ENCODE assay signal across 13 mouse cellular contexts in genomic region chr16:93152765-93153489, GRCm38 (mm10).
DNase-seq lines count a peak whose midpoint lies in the region; ATAC-seq and TF ChIP-seq lines count a peak whose summit lies in the region.
"Had no signal": no experiment of that assay in that cellular context is flagged by ENCODE, and none has a peak within 500 bp of the region (broad histone marks: within the 10 kb centered on the region; RNA-seq: fewer than 3 reads in every experiment).

No protein-coding gene starts in this region.

- H3K27ac ChIP-seq in forebrain, embryonic 14.5 days (ENCODE audit: low read depth, low read length): no peak overlapping the region
- H3K27ac ChIP-seq in forebrain, postnatal 0 days (ENCODE audit: low read depth, low read length): no peak overlapping the region
- peak overlapping the region; percentile 99 for H3K27ac ChIP-seq in MEL (ENCODE audit: control insufficient read depth, low read depth, low read length)
- H3K27ac ChIP-seq: forebrain, embryonic 15.5 days had no signal

- no peak overlapping the region for H3K4me2 ChIP-seq in forebrain, embryonic 14.5 days (ENCODE audit: low read length)
- no peak overlapping the region for H3K4me2 ChIP-seq in forebrain, postnatal 0 days (ENCODE audit: low read depth)
- H3K4me2 ChIP-seq: forebrain, embryonic 15.5 days had no signal

- no peaks in the 10 kb centered on the region for H3K4me1 ChIP-seq in forebrain, embryonic 14.5 days (ENCODE audit: control insufficient read depth, insufficient read depth, low read length)
- H3K4me1 ChIP-seq in forebrain, postnatal 0 days (ENCODE audit: insufficient read depth): no peaks in the 10 kb centered on the region
- peaks cover 29 to 50% of the 10 kb centered on the region in 2 experiments for H3K4me1 ChIP-seq in MEL (ENCODE audit: control insufficient read depth in 1 of 2, insufficient read depth in 2 of 2, low read length in 2 of 2)

- no peak overlapping the region for H3K4me3 ChIP-seq in forebrain, embryonic 14.5 days (ENCODE audit: low read depth, low read length)
- no peak overlapping the region for H3K4me3 ChIP-seq in forebrain, postnatal 0 days (ENCODE audit: low read depth, low read length)
- H3K4me3 ChIP-seq in MEL (ENCODE audit: control insufficient read depth in 1 of 2, insufficient read depth in 1 of 2, low read depth in 2 of 2, low read length in 2 of 2): peak overlapping the region; percentile 14 to 25; a peak in 3 of 4 replicates
- H3K4me3 ChIP-seq: forebrain, embryonic 15.5 days had no signal

- no peaks in the 10 kb centered on the region for H3K79me2 ChIP-seq in MEL (ENCODE audit: control insufficient read depth, insufficient read depth, low read length, poor library complexity)

- H3K9me3 ChIP-seq in forebrain, embryonic 14.5 days (replicated peaks; ENCODE audit: control insufficient read depth, low read length): no peaks in the 10 kb centered on the region
- no peaks in the 10 kb centered on the region for H3K9me3 ChIP-seq in forebrain, postnatal 0 days (ENCODE audit: low read length)
- no peaks in the 10 kb centered on the region for H3K9me3 ChIP-seq in MEL (replicated peaks; ENCODE audit: insufficient read depth, low read length)
- H3K9me3 ChIP-seq: forebrain, embryonic 15.5 days had no signal

- peak; percentile 37 to 73; a peak in 3 of 4 replicates for TF ChIP-seq POLR2A in MEL (IDR thresholded peaks at IDR 0.05; ENCODE audit: control insufficient read depth in 1 of 2, insufficient read depth in 1 of 2, low read depth in 1 of 2, low read length in 2 of 2, poor library complexity in 1 of 2)

- no peaks in the 10 kb centered on the region for H3K27me3 ChIP-seq in forebrain, embryonic 14.5 days (replicated peaks; ENCODE audit: control insufficient read depth, insufficient read depth, low read length)
- H3K27me3 ChIP-seq in forebrain, postnatal 0 days (ENCODE audit: insufficient read depth, low read length): no peaks in the 10 kb centered on the region
- no peaks in the 10 kb centered on the region for H3K27me3 ChIP-seq in MEL (ENCODE audit: control insufficient read depth in 1 of 2, insufficient read depth in 2 of 2, low read length in 2 of 2)
- H3K27me3 ChIP-seq: forebrain, embryonic 15.5 days had no signal

- TF ChIP-seq EP300 in MEL (IDR thresholded peaks at IDR 0.05; ENCODE audit: low read depth in 1 of 2, low read length in 2 of 2): peak; percentile 99 to 100

- 0 out of 2 replicates have a peak overlapping the region, but pooled peaks have one; percentile 1 for H3K9ac ChIP-seq in forebrain, embryonic 14.5 days (ENCODE audit: low read length)
- no peak overlapping the region for H3K9ac ChIP-seq in forebrain, postnatal 0 days
- H3K9ac ChIP-seq in MEL (ENCODE audit: control insufficient read depth, low read depth, low read length, poor library complexity, severe bottlenecking): peak overlapping the region; percentile 79
- H3K9ac ChIP-seq: forebrain, embryonic 15.5 days had no signal

- peak; percentile 20 for DNase-seq in forebrain, embryonic 14.5 days (ENCODE audit: low spot score)
- no peak for DNase-seq in forebrain, postnatal 0 days
- peak; percentile 97 for DNase-seq in MEL (ENCODE audit: low read depth, low spot score)
- DNase-seq in cerebellum, postnatal 36 days: no peak
- DNase-seq in cerebellum, adult 9-11 months: no peak
- DNase-seq in kidney, postnatal 25 days: no peak
- DNase-seq: adrenal gland, postnatal 25 days; kidney, adult 9 months; spleen, adult 18-20 months had no signal

- TF ChIP-seq CTCF in forebrain, postnatal 0 days (IDR thresholded peaks at IDR 0.05; ENCODE audit: low read depth): no peak
- TF ChIP-seq CTCF in MEL (IDR thresholded peaks at IDR 0.05 in 2 of 3, conservative IDR thresholded peaks at IDR 0.05 in 1 of 3; ENCODE audit: control insufficient read depth in 1 of 3, insufficient read depth in 1 of 3, low read depth in 2 of 3, low read length in 3 of 3, poor library complexity in 1 of 3, severe bottlenecking in 1 of 3): no peak

- H3K36me3 ChIP-seq in forebrain, embryonic 14.5 days (ENCODE audit: control insufficient read depth, insufficient read depth, low read length): no peaks in the 10 kb centered on the region
- no peaks in the 10 kb centered on the region for H3K36me3 ChIP-seq in forebrain, postnatal 0 days (ENCODE audit: insufficient read depth)
- peaks cover 0 to 54% of the 10 kb centered on the region in 2 experiments; a peak in 2 of 4 replicates for H3K36me3 ChIP-seq in MEL (ENCODE audit: control insufficient read depth in 1 of 2, insufficient read depth in 2 of 2, low read length in 2 of 2)
- H3K36me3 ChIP-seq: forebrain, embryonic 15.5 days had no signal

- 58% methylated on average over 14 of the region's 14 CpGs for WGBS in forebrain, embryonic 14.5 days
- 51% methylated on average over 14 of the region's 14 CpGs for WGBS in forebrain, postnatal 0 days

- ATAC-seq in forebrain, embryonic 14.5 days: no peak
- ATAC-seq in forebrain, postnatal 0 days: no peak
- peak; percentile 81 for ATAC-seq in granulocyte monocyte progenitor cell, adult 5-6 weeks (replicated peaks; ENCODE audit: poor library complexity, severe bottlenecking)
- ATAC-seq in megakaryocyte progenitor cell, adult 5-6 weeks (replicated peaks; ENCODE audit: poor library complexity): peak; percentile 83
- ATAC-seq: forebrain, embryonic 15.5 days; midbrain, embryonic 16.5 days had no signal

- no peak; the same call in 1 of the 2 replicates for TF ChIP-seq RAD21 in MEL (IDR thresholded peaks at IDR 0.05; ENCODE audit: low read depth, low read length)

TF ChIP-seq in MEL, 35 proteins besides CTCF, POLR2A, EP300 and RAD21:
- peak; percentile 97 for TF ChIP-seq ETS1 (IDR thresholded peaks at IDR 0.05; ENCODE audit: low read depth, low read length)
- TF ChIP-seq ZMIZ1 (IDR thresholded peaks at IDR 0.05; ENCODE audit: low read depth, low read length): peak; percentile 27; the same call in 1 of the 2 replicates
- 0 out of 2 replicates have a peak, but pooled peaks have one; percentile 39 for TF ChIP-seq HCFC1 (IDR thresholded peaks at IDR 0.05; ENCODE audit: low read depth, low read length)
- peak; percentile 87 for TF ChIP-seq USF1 (IDR thresholded peaks at IDR 0.05; ENCODE audit: low read depth, low read length)
- TF ChIP-seq POLR2AphosphoS2 (IDR thresholded peaks at IDR 0.05; ENCODE audit: low read length): peak; percentile 56; the same call in 1 of the 2 replicates
- peak; percentile 75 for TF ChIP-seq MXI1 (IDR thresholded peaks at IDR 0.05; ENCODE audit: low read depth, low read length)
- peak; percentile 99 for TF ChIP-seq SIN3A (IDR thresholded peaks at IDR 0.05; ENCODE audit: low read length)
- TF ChIP-seq MAZ (IDR thresholded peaks at IDR 0.05; ENCODE audit: low read depth, low read length): no peak; the same call in 1 of the 2 replicates
- peak; percentile 73 for TF ChIP-seq TAL1 (IDR thresholded peaks at IDR 0.05; ENCODE audit: low read length)
- TF ChIP-seq MYC (IDR thresholded peaks at IDR 0.05; ENCODE audit: low read depth, low read length): peak; percentile 100
- TF ChIP-seq SMC3 (IDR thresholded peaks at IDR 0.05; ENCODE audit: low read depth, low read length): no peak; the same call in 1 of the 2 replicates
- no peak for TF ChIP-seq POLR2AphosphoS5 (IDR thresholded peaks at IDR 0.05; ENCODE audit: borderline replicate concordance, low read depth, low read length)
- TF ChIP-seq CHD2 (IDR thresholded peaks at IDR 0.05; ENCODE audit: low read length): 0 out of 2 replicates have a peak, but pooled peaks have one; percentile 3
- no peak for TF ChIP-seq NRF1 (IDR thresholded peaks at IDR 0.05; ENCODE audit: insufficient read depth, low read depth, low read length, poor library complexity, severe bottlenecking)
- peak; percentile 56 for TF ChIP-seq KAT2A (conservative IDR thresholded peaks at IDR 0.05; ENCODE audit: low read depth, low read length)
- peak; percentile 67; the same call in 1 of the 2 replicates for TF ChIP-seq MAFK (IDR thresholded peaks at IDR 0.05; ENCODE audit: borderline replicate concordance, low read depth, low read length)
- 0 out of 2 replicates have a peak, but pooled peaks have one; percentile 51 for TF ChIP-seq E2F4 (IDR thresholded peaks at IDR 0.05; ENCODE audit: borderline replicate concordance, low read depth, low read length)
- peak; percentile 98 for TF ChIP-seq TCF12 (IDR thresholded peaks at IDR 0.05; ENCODE audit: low read depth, low read length)
- TF ChIP-seq MAX (IDR thresholded peaks at IDR 0.05; ENCODE audit: low read length): peak; percentile 99
- TF ChIP-seq NELFE (IDR thresholded peaks at IDR 0.05; ENCODE audit: low read depth, low read length): peak; percentile 50; the same call in 1 of the 2 replicates
- TF ChIP-seq ZNF384 (IDR thresholded peaks at IDR 0.05; ENCODE audit: low read depth, low read length): no peak; the same call in 1 of the 2 replicates
- TF ChIP-seq CHD1 (IDR thresholded peaks at IDR 0.05; ENCODE audit: low read depth, low read length): no peak
- peak; percentile 83 for TF ChIP-seq TBP (IDR thresholded peaks at IDR 0.05; ENCODE audit: low read depth, low read length)
- peak; percentile 96 for TF ChIP-seq BHLHE40 (IDR thresholded peaks at IDR 0.05; ENCODE audit: borderline replicate concordance, low read depth, low read length)
- peak; percentile 97 for TF ChIP-seq RCOR1 (IDR thresholded peaks at IDR 0.05; ENCODE audit: low read depth, low read length)
- TF ChIP-seq GATA1 (IDR thresholded peaks at IDR 0.05; ENCODE audit: low read depth, low read length): peak; percentile 95
- peak; percentile 73; the same call in 1 of the 2 replicates for TF ChIP-seq JUND (IDR thresholded peaks at IDR 0.05; ENCODE audit: low read depth, low read length)
- peak; percentile 98 for TF ChIP-seq MYB (IDR thresholded peaks at IDR 0.05; ENCODE audit: low read depth, low read length)
- TF ChIP-seq MEF2A (IDR thresholded peaks at IDR 0.05; ENCODE audit: extremely low read depth, insufficient replicate concordance, low read depth, low read length, poor library complexity, severe bottlenecking): peak; percentile 22; the same call in 1 of the 2 replicates
- no peak for TF ChIP-seq GABPA (IDR thresholded peaks at IDR 0.05; ENCODE audit: low read depth, low read length)
- TF ChIP-seq ELF1 (IDR thresholded peaks at IDR 0.05; ENCODE audit: low read depth, low read length): peak; percentile 74; the same call in 1 of the 2 replicates
- TF ChIP-seq ZC3H11A (IDR thresholded peaks at IDR 0.05; ENCODE audit: low read depth, low read length): no peak
- no peak for TF ChIP-seq UBTF (IDR thresholded peaks at IDR 0.05; ENCODE audit: borderline replicate concordance, insufficient read depth, low read depth, low read length)
- TF ChIP-seq USF2 (IDR thresholded peaks at IDR 0.05; ENCODE audit: borderline replicate concordance in 1 of 2, insufficient read depth in 1 of 2, low read depth in 1 of 2, low read length in 2 of 2): no peak
- no peak for TF ChIP-seq ZKSCAN1 (IDR thresholded peaks at IDR 0.05; ENCODE audit: low read depth, low read length)
TF ChIP-seq in MEL: peak in this region for 24.

Comparison
In these comparisons a context has a peak if more than half of its experiments do, and no peak if none do; other contexts are left out.
1. DNase-seq: peak in forebrain, embryonic 14.5 days (single experiment) and MEL (single experiment); none in forebrain, postnatal 0 days (single experiment), cerebellum, postnatal 36 days (0 of 2), cerebellum, adult 9-11 months (single experiment) and kidney, postnatal 25 days (0 of 2).
2. ATAC-seq: peak in granulocyte monocyte progenitor cell, adult 5-6 weeks (single experiment) and megakaryocyte progenitor cell, adult 5-6 weeks (single experiment); none in forebrain, embryonic 14.5 days (single experiment) and forebrain, postnatal 0 days (single experiment).
3. H3K4me3 ChIP-seq: peak in MEL (2 of 2); none in forebrain, embryonic 14.5 days (single experiment) and forebrain, postnatal 0 days (single experiment).